Mouse (Mus musculus) MN1 (cell line): ENCODE measurements around the gene Pawr.
"Not testable (repeated sequence)": the region's sequence is repeated elsewhere in the genome, so short reads cannot be mapped to it uniquely, and the experiment has no call there.

Experiments
- DNase-seq: peaks from one replicate; pipeline ENCODE4 v3.0.0-alpha.2; 2016; ENCODE audit warnings: low spot score

The Pawr gene

DNA sequence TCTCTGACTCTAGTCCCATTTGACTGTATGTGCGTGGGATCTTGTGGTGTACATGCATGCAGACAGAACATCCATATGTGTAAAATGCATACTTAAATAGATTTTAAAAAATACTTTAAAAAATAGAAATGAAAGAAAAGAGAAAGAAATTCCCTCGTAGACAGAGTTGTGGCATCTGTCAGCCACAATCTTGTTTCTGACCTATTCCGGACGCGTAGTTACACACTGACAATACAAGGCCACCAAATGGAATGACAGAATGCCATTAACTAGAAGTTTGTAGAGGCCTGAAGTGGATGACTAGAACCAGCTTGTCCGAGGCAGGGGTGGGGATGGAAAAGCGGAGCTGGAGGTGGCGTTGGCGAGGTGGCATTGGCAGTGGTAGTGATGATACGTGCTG is 60.2 kb downstream of the Pawr start:
- DNase-seq, result no peak

DNA sequence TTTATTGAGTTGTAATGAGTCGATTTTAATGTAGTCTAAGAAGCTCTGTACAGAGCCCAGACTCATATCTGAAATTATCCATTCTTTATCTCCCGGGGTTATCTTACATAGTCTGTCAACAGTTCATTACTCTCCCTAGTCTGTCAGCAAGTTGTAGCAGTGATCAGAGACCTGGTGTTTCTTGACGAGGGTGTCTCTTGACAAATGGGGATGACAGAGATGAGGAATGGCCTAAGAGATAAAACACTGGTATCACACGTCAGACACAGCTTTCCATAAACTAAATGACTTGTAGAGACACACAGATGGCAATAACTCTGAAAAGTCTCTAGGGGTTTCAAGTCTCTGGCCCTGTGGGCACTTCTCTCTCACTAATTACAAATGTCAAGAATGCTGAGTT is 62.4 kb downstream of the Pawr start:
- no peak for DNase-seq

DNA sequence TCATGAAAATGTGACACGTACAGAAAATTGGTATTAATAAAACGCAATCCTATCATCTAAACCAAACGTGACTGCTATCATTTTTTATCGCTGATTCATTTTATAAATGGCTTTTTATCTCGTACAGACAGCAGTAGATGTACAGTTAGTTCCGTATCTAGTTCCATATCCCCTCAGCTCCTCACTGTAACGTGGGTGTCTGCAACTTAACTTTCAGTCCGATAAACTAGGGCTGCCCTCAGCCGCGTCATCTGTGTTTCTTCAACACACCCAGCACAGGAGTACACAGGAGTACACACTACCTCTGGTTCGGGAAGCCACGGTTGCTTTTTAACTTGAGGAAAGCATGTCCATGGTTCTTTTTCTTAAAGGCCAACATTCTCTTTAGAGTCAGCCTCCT is 63.3 kb downstream of the Pawr start:
- DNase-seq, result no peak

DNA sequence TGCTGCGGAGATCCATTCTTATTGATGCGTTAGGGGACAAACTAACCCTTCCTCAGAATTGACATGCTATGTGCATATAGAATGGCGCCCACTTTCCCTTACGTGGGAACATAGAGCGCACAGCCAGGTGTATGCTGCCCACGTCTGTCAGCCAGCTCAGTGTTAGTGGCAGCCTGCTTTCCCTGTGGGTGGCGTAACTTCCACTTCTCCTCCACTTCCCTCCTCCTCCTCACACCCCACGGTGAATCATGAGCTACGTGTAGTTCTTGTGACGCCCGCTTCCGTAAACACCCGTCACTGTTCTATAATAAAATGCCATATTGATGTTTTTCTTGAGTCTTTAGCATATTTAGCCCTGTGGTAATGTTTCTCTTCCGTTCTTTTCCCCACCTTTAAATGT is 63.7 kb downstream of the Pawr start:
- no peak for DNase-seq

DNA sequence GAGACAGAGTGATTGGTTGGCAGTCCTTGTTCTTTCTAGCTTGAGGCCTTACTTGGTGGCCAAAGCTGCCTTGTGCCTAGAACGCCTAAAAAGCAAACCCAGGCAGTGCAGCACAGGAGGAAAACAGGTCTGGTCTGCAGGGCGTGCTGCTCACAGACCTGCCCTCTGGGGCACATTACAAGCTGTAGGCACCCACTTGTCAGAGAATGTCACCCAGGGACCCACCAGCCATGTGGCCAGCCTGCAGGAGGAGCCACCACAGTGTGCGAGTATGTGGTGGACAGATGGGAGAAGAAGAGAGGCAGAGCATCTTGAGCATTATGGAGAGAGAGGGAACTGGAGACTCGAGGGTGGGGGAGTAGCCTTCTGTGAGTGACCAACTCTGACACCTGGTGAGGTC is 70.8 kb downstream of the Pawr start:
- DNase-seq, result no peak

DNA sequence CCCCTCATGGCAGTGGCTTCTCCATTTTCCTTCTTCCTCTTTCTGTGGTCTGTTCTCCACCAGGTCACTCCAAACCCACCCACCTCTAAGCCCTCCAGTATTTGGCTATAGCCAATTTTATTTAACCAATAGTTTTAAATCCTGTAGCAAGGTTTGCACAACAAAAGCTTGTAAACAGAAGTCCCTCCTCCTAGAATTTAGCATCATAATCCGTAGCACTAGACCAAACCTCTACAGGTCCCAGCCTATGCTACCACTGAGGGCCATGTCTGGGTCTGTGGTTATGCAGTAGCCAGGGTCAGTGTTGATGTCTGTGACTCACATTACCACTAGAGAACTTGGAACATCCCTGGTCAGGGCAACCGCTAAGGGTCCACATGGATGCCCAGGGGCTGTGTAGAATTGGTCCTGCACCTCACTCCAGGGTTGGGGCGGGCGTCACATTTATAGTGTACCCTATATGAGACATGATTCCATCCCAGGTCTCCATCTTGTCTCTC is 71.5 kb downstream of the Pawr start:
- DNase-seq, result no peak

DNA sequence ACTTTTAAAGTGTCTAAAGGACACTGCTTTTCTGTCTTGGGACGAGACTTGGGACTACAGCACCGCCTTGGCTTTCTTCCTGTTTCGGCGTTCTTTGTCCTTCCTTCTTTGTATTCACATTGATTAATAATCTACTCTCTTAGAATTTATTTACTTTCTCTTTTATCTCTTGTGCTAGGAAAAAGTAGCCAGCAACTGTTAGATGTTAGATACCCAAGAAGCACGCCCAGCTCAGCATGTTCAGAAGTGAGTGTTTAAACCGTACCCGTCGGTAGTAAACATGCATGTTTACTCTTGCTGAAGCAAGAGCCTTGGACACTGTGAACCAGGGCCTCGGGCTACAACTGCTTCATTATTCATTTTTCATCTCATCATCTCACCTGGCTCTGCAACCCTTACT is 72.2 kb downstream of the Pawr start:
- no peak for DNase-seq

DNA sequence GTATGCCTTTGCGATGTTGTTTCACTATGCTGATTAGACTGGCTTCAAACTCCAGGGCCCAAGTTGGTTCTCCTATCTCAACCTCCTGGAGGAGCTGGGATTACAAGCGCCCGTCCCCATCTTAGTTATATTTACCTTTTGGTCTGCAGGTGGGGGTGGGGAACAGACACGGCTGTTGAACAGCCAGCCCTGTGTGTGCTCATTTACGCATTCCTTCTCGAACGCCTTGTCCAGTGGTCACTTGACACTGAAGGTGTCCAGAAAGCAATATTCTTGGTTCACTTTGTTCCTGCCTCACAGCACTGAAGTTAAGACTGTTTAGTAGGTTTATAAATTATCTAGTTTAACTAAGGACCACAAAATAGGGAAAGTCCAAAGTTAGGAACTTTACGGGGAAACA is 73.2 kb downstream of the Pawr start:
- no peak for DNase-seq

DNA sequence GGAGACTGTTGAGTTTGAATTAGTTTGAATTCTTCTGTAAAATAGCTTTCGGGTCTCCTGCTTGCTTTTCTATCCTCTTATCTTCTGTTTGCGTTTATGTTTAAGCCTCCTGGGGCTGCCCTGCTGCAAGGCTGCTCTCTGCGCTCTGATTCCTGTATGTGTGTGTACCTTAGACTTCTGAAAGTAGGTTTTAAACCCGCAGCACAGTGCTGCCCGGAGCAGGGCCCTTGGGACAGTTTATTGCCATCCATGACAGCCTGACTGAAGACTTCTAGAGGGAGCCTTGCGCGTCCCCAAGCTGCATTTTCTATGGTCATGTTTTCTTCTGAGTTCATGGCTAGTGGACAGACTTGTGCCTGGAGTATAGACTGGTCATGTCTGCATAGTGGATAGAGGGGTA is 74.0 kb downstream of the Pawr start:
- DNase-seq, result no peak

DNA sequence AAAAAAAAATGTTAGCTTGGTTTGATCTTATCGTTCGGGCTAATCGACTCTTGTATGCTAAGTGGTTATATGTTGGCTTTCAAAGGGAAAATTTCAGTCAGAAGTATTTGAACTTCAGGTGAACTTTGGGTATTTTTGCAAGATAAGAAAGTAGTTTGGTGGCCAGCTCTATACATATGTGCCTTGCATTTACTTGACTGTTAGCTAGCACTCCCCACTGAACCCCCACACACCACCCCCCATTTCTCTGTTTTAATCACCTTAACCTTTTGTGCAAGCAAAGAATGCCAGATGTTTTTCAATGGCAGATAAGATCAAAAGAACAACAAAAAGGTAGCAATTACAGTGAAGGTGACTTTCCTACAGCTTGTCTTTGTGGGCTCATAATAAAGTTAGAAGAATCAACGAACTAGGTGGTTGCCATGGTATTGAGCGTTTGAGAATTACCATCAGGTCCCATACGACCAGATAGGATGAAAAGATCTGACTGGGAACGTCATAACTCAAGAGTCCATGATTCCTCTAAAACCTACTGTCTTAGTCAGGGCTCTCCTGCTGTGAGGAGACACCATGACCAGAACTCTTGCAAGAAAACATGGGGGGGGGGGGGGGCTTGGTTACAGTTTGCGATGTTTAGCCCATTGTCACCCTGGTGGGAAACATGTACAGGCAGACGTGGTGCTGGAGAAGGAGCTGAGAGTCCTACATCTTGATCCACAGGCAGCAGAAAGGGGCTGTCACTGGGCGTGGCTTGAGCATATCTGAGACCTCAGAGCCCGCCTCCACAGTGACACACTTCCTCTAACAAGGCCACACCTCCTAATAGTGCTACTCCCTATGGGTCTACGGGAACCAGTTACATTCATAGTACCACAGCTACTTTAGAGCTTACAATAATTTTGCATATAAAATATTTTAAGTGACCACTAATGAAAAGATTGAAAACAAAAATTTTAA is 75.2 kb downstream of the Pawr start:
- DNase-seq, result no peak

DNA sequence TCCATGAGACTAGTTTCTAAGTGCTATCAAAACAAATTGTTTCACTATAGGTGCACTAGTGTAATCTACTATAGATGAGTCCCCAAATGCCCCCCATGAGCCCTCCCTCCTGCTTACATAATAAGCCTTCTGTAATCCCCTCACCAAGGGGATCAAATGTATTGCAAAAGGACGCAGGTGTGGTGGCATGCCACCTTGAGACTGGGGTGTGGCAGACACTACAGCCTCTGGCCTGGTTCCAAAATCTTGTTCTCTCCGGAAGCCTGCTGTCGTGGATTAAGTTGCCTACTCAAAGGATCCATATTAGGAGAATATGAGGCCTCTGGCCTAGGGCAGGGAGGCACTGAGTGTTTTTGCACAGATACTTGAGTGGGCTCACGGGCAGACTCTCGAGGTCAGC is 76.1 kb downstream of the Pawr start:
- DNase-seq, result no peak

DNA sequence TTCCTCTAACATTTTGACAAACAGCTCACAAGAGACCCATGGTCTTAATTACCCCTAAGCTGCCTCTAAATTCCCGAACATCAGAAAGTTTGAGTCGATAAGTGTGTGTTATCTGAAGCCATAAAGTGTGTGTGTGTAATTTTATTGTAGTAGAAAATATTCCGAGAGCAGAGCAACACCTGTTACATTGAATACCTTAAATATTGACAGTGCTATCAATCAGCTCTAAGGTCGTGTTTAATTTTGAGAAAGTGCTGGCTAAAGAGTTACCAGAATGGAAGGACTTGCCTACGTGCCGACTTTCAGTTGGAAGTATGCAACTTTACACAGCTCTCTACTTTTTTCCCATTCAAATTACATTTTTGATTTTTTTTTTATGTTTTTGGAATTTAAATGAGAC is 76.5 kb downstream of the Pawr start:
- DNase-seq, result no peak

DNA sequence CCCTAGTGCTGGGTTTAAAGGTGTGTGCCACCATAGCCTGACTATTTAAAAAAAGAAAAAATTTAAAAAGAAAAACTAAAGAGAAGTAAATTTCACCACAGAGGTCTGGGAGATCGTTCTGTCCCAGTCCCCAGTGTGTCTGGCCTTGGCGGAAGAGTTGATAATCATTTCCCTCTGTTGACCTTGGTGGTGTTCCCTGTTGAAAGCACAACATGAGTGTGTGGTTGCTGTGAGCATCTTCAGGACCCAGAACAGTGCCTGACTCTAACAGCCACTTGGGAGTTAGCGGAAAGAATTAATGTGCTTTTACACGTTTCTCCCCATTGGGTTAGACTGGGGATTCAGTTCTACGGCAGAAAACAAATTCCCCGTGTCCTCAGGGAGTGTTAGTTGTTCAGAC is 77.1 kb downstream of the Pawr start:
- no peak for DNase-seq

DNA sequence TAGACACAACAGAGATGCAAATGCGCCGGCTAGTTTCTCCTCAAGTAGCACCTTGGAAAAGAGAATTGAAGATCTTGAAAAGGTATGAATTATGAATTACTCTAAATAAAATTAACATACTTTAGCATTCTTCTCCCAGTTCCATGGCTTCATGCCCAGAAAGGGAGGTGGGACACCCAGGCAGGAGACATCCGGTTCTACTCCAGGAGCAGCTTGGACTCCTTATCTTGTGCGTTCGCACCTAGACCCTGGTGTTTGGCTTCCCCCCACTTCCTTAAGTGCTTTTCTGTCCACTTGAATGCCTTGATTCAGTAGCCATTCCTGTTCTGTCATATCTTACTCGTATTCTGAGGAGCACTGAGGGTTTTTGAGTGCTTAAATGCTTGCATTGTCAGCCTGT is 77.6 kb downstream of the Pawr start:
- DNase-seq, result no peak

DNA sequence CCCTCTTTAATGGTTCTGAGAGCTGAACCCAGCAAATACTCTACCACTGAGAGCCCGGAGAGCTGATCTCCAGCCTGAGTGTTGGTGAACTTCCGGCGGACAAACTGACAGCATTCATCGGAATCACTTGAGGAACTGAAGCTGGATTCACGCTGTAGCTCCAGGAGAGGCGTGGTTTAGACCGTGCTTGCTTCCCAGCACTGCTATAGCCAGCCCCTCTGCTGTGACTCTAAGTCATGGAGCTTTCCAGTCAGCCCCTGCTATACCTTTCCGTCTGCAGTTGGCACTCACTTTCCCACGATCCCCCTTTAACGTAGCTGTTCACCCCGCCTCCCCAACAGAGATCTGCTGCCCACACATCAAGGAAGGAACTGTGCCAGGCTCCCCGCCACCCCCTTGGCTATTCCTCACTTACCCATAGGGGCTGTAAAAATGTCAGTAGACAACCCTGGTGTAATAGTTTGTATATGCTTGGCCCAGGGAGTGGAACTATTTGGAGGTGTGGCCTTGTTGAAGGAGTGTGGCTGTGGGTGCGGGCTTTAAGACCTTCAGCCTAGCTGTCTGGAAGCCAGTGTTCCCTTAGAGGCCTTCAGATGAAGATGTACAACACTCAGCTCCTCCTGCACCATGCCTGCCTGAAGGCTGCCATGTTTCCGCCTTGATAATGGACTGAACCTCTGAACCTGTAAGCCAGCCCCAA is 83.2 kb downstream of the Pawr start:
- DNase-seq, result no peak

DNA sequence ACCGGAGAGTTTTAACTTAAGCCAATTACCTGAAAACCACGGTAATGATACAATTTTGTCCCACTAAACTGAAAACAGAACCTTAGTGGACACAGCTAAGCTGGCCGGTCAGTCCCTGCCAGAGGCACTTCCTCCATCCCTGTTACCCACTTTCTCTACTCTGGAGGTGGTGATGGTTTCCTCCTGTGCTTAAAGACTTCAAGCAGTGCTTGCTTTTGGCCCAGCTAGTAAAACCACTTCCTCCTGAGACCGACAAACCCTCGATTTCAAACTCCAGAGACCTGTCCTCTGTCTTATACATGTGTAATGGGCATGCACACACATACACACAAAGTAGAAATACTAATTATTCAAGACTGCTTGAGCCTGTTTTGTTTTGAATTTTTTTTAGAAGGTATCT is 85.5 kb downstream of the Pawr start:
- no peak for DNase-seq

DNA sequence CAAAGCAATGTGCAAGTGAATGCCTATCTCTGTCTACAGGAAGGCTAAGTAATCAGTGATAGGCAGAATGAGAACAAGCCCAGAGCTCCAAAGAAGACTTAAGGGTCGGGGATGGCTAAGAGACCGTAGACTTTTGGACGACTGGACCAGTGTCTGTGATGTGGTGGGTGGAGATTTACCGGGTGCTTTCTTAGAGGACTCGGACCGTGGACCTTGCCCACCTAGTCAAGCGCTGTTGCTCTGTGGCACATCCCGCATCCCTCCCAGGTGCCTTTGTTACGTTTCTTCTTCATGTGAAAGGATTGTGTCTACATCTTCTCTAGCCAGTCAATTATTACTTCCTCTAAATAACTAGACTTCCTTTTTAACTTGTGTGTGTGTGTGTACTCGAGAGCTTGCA is 98.6 kb downstream of the Pawr start:
- DNase-seq, result no peak

DNA sequence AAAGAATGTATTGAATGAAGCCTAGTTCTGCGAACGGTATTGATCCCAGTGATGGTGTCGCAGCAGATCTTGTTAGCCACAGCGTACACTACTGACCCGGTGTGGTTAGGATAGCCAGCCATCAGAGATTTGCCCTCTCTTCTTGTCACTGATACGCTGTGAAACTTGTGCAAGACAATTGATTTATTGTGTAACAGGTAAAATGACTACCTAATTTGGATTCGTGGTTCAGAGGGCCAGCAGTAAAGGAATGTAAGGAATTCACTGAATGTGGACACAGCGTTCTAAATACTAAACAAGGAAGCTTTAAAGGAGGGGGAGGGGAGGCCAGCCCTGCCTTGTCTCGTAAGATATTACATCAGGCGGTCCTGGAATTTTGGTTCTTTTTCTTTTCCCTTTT is 100.3 kb downstream of the Pawr start:
- DNase-seq, result no peak

DNA sequence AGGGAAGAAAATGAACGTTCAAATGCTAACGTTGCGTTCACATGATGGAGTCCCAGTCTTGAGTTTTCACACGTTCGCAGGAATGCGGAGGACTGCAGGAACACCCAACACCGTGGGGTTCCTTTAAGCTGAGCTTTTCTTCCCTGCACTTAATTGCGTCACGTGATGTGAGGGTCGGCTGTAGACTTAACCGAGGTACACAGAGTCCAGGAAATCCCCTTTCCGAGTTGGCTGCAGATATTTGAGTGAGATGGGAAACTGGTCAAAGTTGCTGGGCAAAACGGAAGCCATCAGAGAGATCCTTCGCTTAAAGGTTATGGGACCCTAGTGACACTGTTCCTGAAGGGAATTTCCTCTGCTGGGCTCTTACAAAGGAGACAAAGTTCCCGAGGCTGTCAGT is 102.1 kb downstream of the Pawr start:
- DNase-seq, result no peak

DNA sequence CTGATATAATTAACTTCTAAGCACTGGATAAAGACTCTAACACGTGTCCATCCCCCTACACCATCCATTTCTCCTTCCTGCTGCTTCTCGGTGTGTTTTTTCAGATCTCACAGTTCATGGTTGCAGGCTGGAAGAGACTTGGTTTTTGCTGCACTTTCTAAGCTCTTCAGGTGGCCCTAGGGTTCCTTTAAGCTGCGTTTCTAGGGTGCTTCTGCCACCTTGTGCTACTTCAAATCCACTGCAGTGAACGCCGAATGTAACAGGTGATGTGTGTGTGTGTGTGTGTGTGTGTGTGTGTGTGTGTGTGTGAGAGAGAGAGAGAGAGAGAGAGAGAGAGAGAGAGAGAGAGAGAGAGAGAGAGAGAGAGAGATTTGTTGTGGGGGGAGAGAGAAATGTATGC is 103.7 kb downstream of the Pawr start:
- DNase-seq, result peak; percentile 58

DNA sequence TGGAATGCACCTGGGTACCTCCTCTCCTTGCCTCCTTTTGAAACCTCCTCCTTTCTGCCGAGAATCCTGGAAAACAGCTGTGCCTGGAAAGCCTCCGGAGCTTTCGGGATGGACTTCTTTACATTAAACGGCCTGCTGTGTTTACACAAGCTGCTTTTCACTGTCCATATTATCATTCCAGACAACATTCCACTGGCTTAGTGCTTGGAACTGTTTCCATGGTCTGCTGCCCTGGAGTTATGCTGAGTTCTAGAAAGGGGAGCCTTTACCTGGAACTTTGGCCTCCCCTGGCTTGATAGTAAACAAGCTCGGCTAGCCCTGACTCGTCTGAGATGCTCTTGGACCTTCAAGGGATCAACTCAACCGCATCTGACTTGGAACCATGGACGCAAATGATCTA is 104.4 kb downstream of the Pawr start:
- no peak for DNase-seq

DNA sequence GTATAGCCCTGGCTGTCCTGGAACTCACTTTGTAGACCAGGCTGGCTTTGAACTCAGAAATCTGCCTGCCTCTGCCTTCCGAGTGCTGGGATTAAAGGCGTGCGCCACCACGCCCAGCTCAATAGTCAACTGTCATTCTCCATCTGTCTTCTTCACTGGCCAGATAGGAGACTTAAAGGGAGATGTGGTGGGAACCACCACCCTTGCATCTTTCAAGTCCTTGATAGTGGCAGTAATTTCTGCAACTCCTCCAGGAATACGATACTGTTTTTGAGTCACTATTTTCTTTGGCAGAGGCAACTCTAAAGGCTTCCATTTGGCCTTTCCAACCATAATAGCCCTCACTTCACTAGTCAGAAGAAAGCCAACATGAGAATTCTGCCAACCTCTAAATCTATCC is 108.3 kb downstream of the Pawr start:
- DNase-seq, result not testable (repeated sequence)
